Mouse (Mus musculus) layer of hippocampus, postnatal 10 days (tissue): ENCODE data around the gene Tefm. TPM values are rescaled to one million over a fixed set of nuclear protein-coding genes. Genes with fewer than 3 reads are reported as not detected.
"Not testable (repeated sequence)": the region's sequence is repeated elsewhere in the genome, so short reads cannot be mapped to it uniquely, and the experiment has no call there.

Source experiments
- DNase-seq, 2 experiments: peaks; one replicate each; pipeline ENCODE4 v3.0.0; 2021; ENCODE audit warnings: low spot score in 2 of 2
- total RNA-seq, 2 experiments: library from RNA; stranded (reverse); gene quantifications; 2 replicates each; pipeline ENCODE4 v1.2.3; 2021

Gene Tefm
- total RNA-seq, 2 experiments from 2014 or later = 10.7 to 10.8 TPM

- no peak for DNase-seq
Measured at GRCm38 (mm10) chr11:80159018-80159417, 17.0 kb upstream of the Tefm start.

GRCm38 (mm10) chr11:80156841-80157240 is 14.9 kb upstream of the Tefm start:
- no peak for DNase-seq

- DNase-seq = no peak
Measured at GRCm38 (mm10) chr11:80155961-80156360, 14.0 kb upstream of the Tefm start.

GRCm38 (mm10) chr11:80155541-80155940 is 13.6 kb upstream of the Tefm start:
- no peak for DNase-seq

- no peak for DNase-seq
Measured at GRCm38 (mm10) chr11:80154501-80154900, 12.5 kb upstream of the Tefm start.

- DNase-seq = peak; percentile 76 to 77
Measured at GRCm38 (mm10) chr11:80153857-80154495, 12.0 kb upstream of the Tefm start, which contains the start of gene Adap2. Gene Adap2 (plus strand): TSS chr11:80154105.

GRCm38 (mm10) chr11:80152376-80152775 is 10.4 kb upstream of the Tefm start:
- DNase-seq = no peak

- DNase-seq = no peak
Measured at GRCm38 (mm10) chr11:80151541-80151940, 9.6 kb upstream of the Tefm start.

GRCm38 (mm10) chr11:80150566-80150965 is 8.6 kb upstream of the Tefm start:
- no peak for DNase-seq

- no peak for DNase-seq
Measured at GRCm38 (mm10) chr11:80149412-80150023, 7.5 kb upstream of the Tefm start.

- not testable (repeated sequence) for DNase-seq
Measured at GRCm38 (mm10) chr11:80148974-80149373, 7.0 kb upstream of the Tefm start.

- DNase-seq = no peak
Measured at GRCm38 (mm10) chr11:80148313-80148712, 6.3 kb upstream of the Tefm start.

- DNase-seq = no peak
Measured at GRCm38 (mm10) chr11:80147748-80148147, 5.8 kb upstream of the Tefm start.

GRCm38 (mm10) chr11:80145787-80146275 is 3.9 kb upstream of the Tefm start:
- no peak for DNase-seq

GRCm38 (mm10) chr11:80142872-80143271 is 897 bp upstream of the Tefm start:
- DNase-seq = no peak

- no peak for DNase-seq
Measured at GRCm38 (mm10) chr11:80137773-80138172, 4.2 kb downstream of the Tefm start.

GRCm38 (mm10) chr11:80136786-80137185 is 5.2 kb downstream of the Tefm start:
- no peak for DNase-seq

- no peak for DNase-seq
Measured at GRCm38 (mm10) chr11:80135954-80136683, 5.9 kb downstream of the Tefm start.

GRCm38 (mm10) chr11:80134744-80135143 is 7.2 kb downstream of the Tefm start:
- no peak for DNase-seq

GRCm38 (mm10) chr11:80132050-80132449 is 9.9 kb downstream of the Tefm start:
- DNase-seq = no peak

GRCm38 (mm10) chr11:80116411-80116810 is 25.6 kb downstream of the Tefm start:
- no peak for DNase-seq

GRCm38 (mm10) chr11:80104407-80104806 is 37.6 kb downstream of the Tefm start:
- DNase-seq = no peak
